Mouse (Mus musculus): ENCODE measurements around the gene Fam210b. TPM values are rescaled to one million over a fixed set of nuclear protein-coding genes. Genes with fewer than 3 reads are reported as not detected.

The Fam210b gene
- polyA plus RNA-seq, 1 experiment from 2014 or later: 18.8 TPM

- Histone ChIP-seq H3K36me3 (ENCODE audit: control insufficient read depth, insufficient read depth, low read length) (no peaks in the 10 kb centered on the region), H3K4me3 (ENCODE audit: low read length) (no peak overlapping the region), H3K4me1 (ENCODE audit: control insufficient read depth, insufficient read depth, low read depth, low read length) (no peaks in the 10 kb centered on the region), H3K9ac (ENCODE audit: low read depth, low read length) (no peak overlapping the region), H3K9me3 (ENCODE audit: control insufficient read depth, low read length) (no peaks in the 10 kb centered on the region), H3K27me3 (replicated peaks; ENCODE audit: control insufficient read depth, insufficient read depth, low read length) (no peaks in the 10 kb centered on the region), H3K27ac (ENCODE audit: low read depth, low read length) (no peak overlapping the region), H3K4me2 (ENCODE audit: low read length) (no peak overlapping the region)
- no peak for ATAC-seq
- 24% methylated on average over 9 of the region's 9 CpGs for WGBS
These were observed 24.5 kb upstream of the Fam210b start for GRCm38 (mm10) chr2:172320878-172321277.

GRCm38 (mm10) chr2:172328248-172328647, 17.1 kb upstream of the Fam210b start:
- Histone ChIP-seq H3K4me2 (ENCODE audit: low read length) (no peak overlapping the region), H3K9me3 (ENCODE audit: control insufficient read depth, low read length) (no peaks in the 10 kb centered on the region), H3K27ac (ENCODE audit: low read depth, low read length) (no peak overlapping the region), H3K27me3 (replicated peaks; ENCODE audit: control insufficient read depth, insufficient read depth, low read length) (peaks cover 3% of the 10 kb centered on the region), H3K4me1 (ENCODE audit: control insufficient read depth, insufficient read depth, low read depth, low read length) (0 out of 2 replicates have a peak, but pooled peaks cover 2% of the 10 kb centered on the region), H3K36me3 (ENCODE audit: control insufficient read depth, insufficient read depth, low read length) (no peaks in the 10 kb centered on the region), H3K4me3 (ENCODE audit: low read length) (no peak overlapping the region), H3K9ac (ENCODE audit: low read depth, low read length) (no peak overlapping the region)
- ATAC-seq: no peak
- 39% methylated on average over 8 of the region's 8 CpGs for WGBS

GRCm38 (mm10) chr2:172329179-172329578, 16.2 kb upstream of the Fam210b start:
- Histone ChIP-seq H3K9me3 (ENCODE audit: control insufficient read depth, low read length) (no peaks in the 10 kb centered on the region), H3K36me3 (ENCODE audit: control insufficient read depth, insufficient read depth, low read length) (no peaks in the 10 kb centered on the region), H3K4me1 (ENCODE audit: control insufficient read depth, insufficient read depth, low read depth, low read length) (0 out of 2 replicates have a peak, but pooled peaks cover 2% of the 10 kb centered on the region), H3K9ac (ENCODE audit: low read depth, low read length) (0 out of 2 replicates have a peak overlapping the region, but pooled peaks have one; percentile 39), H3K4me3 (ENCODE audit: low read length) (no peak overlapping the region), H3K4me2 (ENCODE audit: low read length) (peak overlapping the region; percentile 50), H3K27me3 (replicated peaks; ENCODE audit: control insufficient read depth, insufficient read depth, low read length) (peaks cover 3% of the 10 kb centered on the region), H3K27ac (ENCODE audit: low read depth, low read length) (no peak overlapping the region)
- peak; percentile 92 for ATAC-seq
- WGBS: 3% methylated on average over 13 of the region's 13 CpGs

- ATAC-seq: peak; percentile 63
- Histone ChIP-seq H3K9me3 (ENCODE audit: control insufficient read depth, low read length) (no peaks in the 10 kb centered on the region), H3K27ac (ENCODE audit: low read depth, low read length) (no peak overlapping the region), H3K4me2 (ENCODE audit: low read length) (peak overlapping the region; percentile 15; the same call in 1 of the 2 replicates), H3K4me1 (ENCODE audit: control insufficient read depth, insufficient read depth, low read depth, low read length) (no peaks in the 10 kb centered on the region; the same call in 1 of the 2 replicates), H3K36me3 (ENCODE audit: control insufficient read depth, insufficient read depth, low read length) (no peaks in the 10 kb centered on the region), H3K4me3 (ENCODE audit: low read length) (no peak overlapping the region), H3K27me3 (replicated peaks; ENCODE audit: control insufficient read depth, insufficient read depth, low read length) (no peaks in the 10 kb centered on the region), H3K9ac (ENCODE audit: low read depth, low read length) (no peak overlapping the region)
- 61% methylated on average over 19 of the region's 19 CpGs for WGBS
These were observed 7.0 kb upstream of the Fam210b start for GRCm38 (mm10) chr2:172338206-172338942.

GRCm38 (mm10) chr2:172340936-172341335, 4.4 kb upstream of the Fam210b start:
- WGBS: 19% methylated on average over 3 of the region's 3 CpGs
- no peak for ATAC-seq

GRCm38 (mm10) chr2:172341606-172342005, 3.8 kb upstream of the Fam210b start:
- Histone ChIP-seq H3K36me3 (ENCODE audit: control insufficient read depth, insufficient read depth, low read length) (no peaks in the 10 kb centered on the region), H3K27me3 (replicated peaks; ENCODE audit: control insufficient read depth, insufficient read depth, low read length) (no peaks in the 10 kb centered on the region), H3K4me3 (ENCODE audit: low read length) (no peak overlapping the region), H3K27ac (ENCODE audit: low read depth, low read length) (no peak overlapping the region), H3K4me1 (ENCODE audit: control insufficient read depth, insufficient read depth, low read depth, low read length) (peaks cover 8% of the 10 kb centered on the region), H3K9me3 (ENCODE audit: control insufficient read depth, low read length) (no peaks in the 10 kb centered on the region), H3K9ac (ENCODE audit: low read depth, low read length) (no peak overlapping the region), H3K4me2 (ENCODE audit: low read length) (no peak overlapping the region)
- no peak for ATAC-seq
- WGBS: 18% methylated on average over 5 of the region's 5 CpGs

More at GRCm38 (mm10) chr2:172340936-172341335, 4.4 kb upstream of the Fam210b start:
- H3K27ac ChIP-seq (ENCODE audit: low read depth, low read length): no peak overlapping the region
- peaks cover 5% of the 10 kb centered on the region; the same call in 1 of the 2 replicates for H3K4me1 ChIP-seq (ENCODE audit: control insufficient read depth, insufficient read depth, low read depth, low read length)
- H3K4me3 ChIP-seq (ENCODE audit: low read length): no peak overlapping the region
- no peaks in the 10 kb centered on the region for H3K36me3 ChIP-seq (ENCODE audit: control insufficient read depth, insufficient read depth, low read length)
- no peaks in the 10 kb centered on the region for H3K27me3 ChIP-seq (replicated peaks; ENCODE audit: control insufficient read depth, insufficient read depth, low read length)
- no peak overlapping the region for H3K9ac ChIP-seq (ENCODE audit: low read depth, low read length)
- no peaks in the 10 kb centered on the region for H3K9me3 ChIP-seq (ENCODE audit: control insufficient read depth, low read length)
- no peak overlapping the region for H3K4me2 ChIP-seq (ENCODE audit: low read length)

GRCm38 (mm10) chr2:172343751-172344150, 1.6 kb upstream of the Fam210b start:
- Histone ChIP-seq H3K9me3 (ENCODE audit: control insufficient read depth, low read length) (no peaks in the 10 kb centered on the region), H3K4me3 (ENCODE audit: low read length) (no peak overlapping the region), H3K4me1 (ENCODE audit: control insufficient read depth, insufficient read depth, low read depth, low read length) (peaks cover 17% of the 10 kb centered on the region), H3K4me2 (ENCODE audit: low read length) (no peak overlapping the region), H3K36me3 (ENCODE audit: control insufficient read depth, insufficient read depth, low read length) (no peaks in the 10 kb centered on the region), H3K9ac (ENCODE audit: low read depth, low read length) (no peak overlapping the region), H3K27me3 (replicated peaks; ENCODE audit: control insufficient read depth, insufficient read depth, low read length) (no peaks in the 10 kb centered on the region), H3K27ac (ENCODE audit: low read depth, low read length) (no peak overlapping the region)
- no peak for ATAC-seq
- WGBS: 86% methylated on average over 7 of the region's 7 CpGs

- whole genome bisulfite sequencing: 32% methylated on average over 5 of the region's 5 CpGs
- ATAC-seq: no peak
- Histone ChIP-seq H3K9ac (ENCODE audit: low read depth, low read length) (no peak overlapping the region), H3K9me3 (ENCODE audit: control insufficient read depth, low read length) (no peaks in the 10 kb centered on the region), H3K27ac (ENCODE audit: low read depth, low read length) (peak overlapping the region; percentile 26; the same call in 1 of the 2 replicates), H3K4me3 (ENCODE audit: low read length) (no peak overlapping the region; the same call in 1 of the 2 replicates), H3K36me3 (ENCODE audit: control insufficient read depth, insufficient read depth, low read length) (no peaks in the 10 kb centered on the region), H3K4me1 (ENCODE audit: control insufficient read depth, insufficient read depth, low read depth, low read length) (peaks cover 22% of the 10 kb centered on the region), H3K27me3 (replicated peaks; ENCODE audit: control insufficient read depth, insufficient read depth, low read length) (no peaks in the 10 kb centered on the region), H3K4me2 (ENCODE audit: low read length) (peak overlapping the region; percentile 100)
These were observed 696 bp upstream of the Fam210b start for GRCm38 (mm10) chr2:172344669-172345068.

GRCm38 (mm10) chr2:172346034-172346929, 917 bp downstream of the Fam210b start:
- Histone ChIP-seq H3K36me3 (ENCODE audit: control insufficient read depth, insufficient read depth, low read length) (no peaks in the 10 kb centered on the region), H3K9ac (ENCODE audit: low read depth, low read length) (peak overlapping the region; percentile 82), H3K4me1 (ENCODE audit: control insufficient read depth, insufficient read depth, low read depth, low read length) (peaks cover 22% of the 10 kb centered on the region), H3K27me3 (replicated peaks; ENCODE audit: control insufficient read depth, insufficient read depth, low read length) (no peaks in the 10 kb centered on the region), H3K4me3 (ENCODE audit: low read length) (peak overlapping the region; percentile 75), H3K27ac (ENCODE audit: low read depth, low read length) (peak overlapping the region; percentile 61; the same call in 1 of the 2 replicates), H3K4me2 (ENCODE audit: low read length) (peak overlapping the region; percentile 100), H3K9me3 (ENCODE audit: control insufficient read depth, low read length) (no peaks in the 10 kb centered on the region)
- no peak for ATAC-seq
- WGBS: 9% methylated on average over 31 of the region's 31 CpGs
